Mouse (Mus musculus) monocyte, adult 2 months (primary cell): ENCODE results near the gene Tlr5.

Experiments used
- DNase-seq, 2 experiments: peaks; one replicate each; pipeline ENCODE4 v3.0.0; 2022; ENCODE audit warnings: low spot score in 2 of 2, low read depth in 1 of 2

Tlr5 gene

DNA sequence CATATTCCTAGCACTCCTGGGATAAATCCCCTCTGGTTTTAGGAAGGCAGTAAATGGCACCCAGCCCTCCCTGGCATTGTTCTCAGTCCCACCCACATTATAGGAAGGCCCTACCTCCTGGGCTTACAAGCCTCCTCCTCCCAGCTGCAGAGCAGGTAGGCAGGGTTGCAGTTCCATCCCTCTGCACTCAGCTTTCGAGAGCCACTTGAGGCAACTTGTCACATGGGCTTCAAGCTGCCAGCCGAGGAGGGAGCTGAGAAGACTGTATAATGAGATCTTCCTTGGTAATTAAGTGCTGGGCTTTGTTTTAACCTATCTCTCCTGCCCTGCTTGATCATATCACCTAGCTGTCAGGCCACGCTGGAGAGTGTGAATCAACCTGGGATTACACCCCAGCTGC lies 1.4 kb upstream of the Tlr5 start:
- no peak for DNase-seq

GRCm38 (mm10) chr1:182953667-182954066 lies 921 bp upstream of the Tlr5 start:
- DNase-seq, result peak; percentile 30 to 35

GRCm38 (mm10) chr1:182955047-182955620 lies 546 bp downstream of the Tlr5 start:
- peak in 1 of 2 experiments; percentile 12 for DNase-seq

GRCm38 (mm10) chr1:182956186-182956960 lies 1.8 kb downstream of the Tlr5 start:
- no peak for DNase-seq

DNA sequence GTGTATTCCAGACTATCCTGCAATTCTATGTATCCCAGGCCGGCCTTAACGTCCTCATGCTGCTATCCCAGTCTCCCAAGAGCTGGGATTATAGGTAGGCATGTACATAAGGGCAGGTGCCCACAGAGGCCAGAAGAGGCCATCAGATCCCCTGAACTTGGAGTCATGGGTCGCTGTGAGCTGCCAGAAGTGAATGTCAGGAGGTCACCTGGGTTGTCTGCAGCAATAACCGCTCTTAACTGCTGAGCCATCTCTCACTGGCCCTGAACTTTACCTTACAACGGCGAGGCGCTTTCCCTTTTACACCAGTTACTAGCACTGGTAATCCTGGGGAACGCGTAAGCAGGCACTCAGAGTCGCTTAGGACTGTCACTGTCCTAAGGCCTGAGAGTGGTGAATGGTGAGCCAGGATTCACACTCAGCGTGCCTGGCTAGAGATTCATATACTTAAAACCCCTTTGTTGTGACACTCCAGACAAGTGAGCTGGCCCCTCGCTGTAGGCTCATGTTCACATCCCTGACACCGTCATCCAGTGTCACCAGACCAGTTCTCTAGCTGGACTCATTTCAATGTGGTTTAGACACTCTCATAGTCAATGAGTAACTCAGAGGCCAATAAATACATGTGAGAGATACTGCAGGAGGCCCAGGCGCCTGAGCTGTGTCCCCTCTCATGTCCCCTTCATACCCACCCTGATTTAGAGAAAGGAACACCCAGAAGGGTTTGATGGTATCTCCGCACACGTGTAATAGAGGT lies 2.6 kb downstream of the Tlr5 start:
- no peak for DNase-seq

DNA sequence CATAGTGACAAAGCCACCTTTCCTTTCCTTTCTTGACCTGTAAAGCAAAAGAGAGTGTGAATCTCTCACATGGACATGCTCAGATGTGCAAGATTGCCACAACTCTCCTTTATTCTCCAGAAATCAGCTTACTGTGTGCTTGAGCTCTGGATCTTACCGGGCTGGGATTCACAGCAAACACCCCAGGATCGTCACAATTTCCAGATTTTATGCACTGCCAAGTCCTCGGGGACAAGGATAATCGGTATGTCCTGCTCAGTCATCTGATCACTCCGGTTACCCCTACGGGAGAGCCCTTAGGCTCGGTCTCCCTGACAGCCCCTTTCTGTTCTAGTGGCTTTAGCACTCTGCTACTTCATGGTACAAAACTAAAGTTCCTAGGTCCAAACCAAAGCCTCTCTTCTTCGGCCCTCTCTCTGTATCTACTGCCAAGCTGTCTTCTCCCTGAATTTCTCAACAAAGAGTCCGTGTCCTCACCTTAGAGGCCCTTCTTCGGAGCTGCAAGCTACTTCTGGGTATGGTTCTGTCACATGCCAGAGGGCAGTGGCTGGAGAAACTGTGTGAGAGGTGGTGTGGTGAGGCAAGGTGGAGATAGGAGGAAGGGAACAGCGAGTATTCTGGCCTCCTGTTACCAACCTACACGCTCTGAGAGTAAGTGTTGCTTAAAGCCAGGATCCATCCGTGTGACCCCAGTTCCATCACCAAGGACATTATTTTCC lies 3.4 kb downstream of the Tlr5 start:
- DNase-seq, result no peak

DNA sequence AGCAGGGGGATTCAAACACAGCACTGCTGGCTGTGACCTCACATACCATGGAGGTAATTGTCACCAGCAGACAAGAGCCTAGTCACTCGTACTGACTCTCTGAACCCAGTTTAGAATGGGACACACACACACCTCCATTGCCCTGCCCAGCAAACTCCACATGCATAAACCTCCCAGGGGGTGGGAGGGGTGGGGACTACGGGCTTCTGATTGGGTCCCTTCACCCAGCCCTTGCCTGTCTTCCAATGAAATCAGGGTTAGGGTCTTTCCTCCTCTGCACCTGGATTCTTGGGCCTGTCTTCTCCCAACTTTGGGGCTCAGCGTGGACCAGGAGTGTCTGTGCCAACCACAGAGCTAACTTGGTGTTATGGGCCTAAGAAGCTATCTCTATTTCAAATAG lies 4.2 kb downstream of the Tlr5 start:
- no peak for DNase-seq

DNA sequence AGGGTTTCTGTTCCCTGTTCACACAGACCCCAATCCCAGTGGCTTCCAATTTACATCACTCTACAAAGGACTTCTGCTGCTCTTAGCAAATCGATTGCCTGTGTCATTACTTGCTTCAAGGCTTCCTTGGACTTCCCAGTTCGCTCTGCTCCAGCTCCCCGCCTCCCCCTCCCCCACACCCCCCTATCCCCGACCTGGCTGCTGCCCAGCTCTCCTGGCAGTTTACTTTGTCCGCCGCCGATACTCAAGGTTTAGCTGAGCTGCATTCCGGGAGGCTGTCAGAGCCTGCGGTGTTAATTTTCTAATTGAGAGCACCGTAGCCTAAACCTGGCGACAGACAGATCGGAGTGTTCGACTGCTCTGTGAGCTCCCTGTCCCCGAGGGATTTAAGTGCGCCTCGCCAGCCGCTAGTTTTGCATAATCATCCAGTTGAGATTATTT lies 4.7 kb downstream of the Tlr5 start:
- DNase-seq, result no peak

GRCm38 (mm10) chr1:182959811-182960455 lies 5.3 kb downstream of the Tlr5 start:
- peak; percentile 42 to 70 for DNase-seq

DNA sequence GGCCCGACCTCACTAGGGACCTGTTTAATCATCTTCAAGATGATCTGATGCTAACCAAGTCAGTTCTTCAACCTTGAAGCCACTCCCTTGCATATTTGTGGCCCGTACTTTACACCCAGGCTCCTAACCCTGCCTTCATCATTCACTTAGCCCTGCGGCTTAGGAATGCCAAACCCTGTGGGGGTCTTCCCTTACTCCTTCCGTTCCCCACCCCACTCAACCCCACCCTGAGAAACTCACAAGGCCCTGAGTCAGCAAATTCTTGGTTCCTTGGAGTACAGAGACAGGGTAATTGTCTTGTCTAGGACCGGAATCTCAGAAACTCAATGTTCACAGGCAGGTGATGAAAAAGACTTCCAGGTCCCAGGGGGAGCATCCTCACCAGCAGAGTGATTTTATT lies 6.5 kb downstream of the Tlr5 start:
- DNase-seq, result no peak

DNA sequence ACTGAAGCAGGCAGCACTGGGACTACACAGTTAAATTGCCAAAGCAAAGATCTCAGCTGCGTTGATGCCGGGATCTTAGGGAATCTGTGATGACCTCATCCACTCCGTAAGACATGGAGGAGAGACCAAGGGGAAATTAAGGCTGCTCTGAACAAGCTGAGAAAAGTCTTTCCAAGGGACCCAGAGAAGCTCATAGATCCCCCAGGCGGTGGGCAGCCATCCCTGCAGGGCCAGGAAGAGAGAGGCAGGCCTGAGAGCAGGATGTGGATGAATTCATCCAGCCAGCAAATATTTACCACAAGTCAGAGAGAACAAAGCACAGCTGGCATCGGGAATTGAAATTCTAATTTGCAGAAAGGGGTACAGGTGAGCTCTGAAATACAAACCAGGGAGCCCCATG lies 8.7 kb downstream of the Tlr5 start:
- no peak for DNase-seq

GRCm38 (mm10) chr1:182964855-182965466 lies 10.4 kb downstream of the Tlr5 start:
- DNase-seq, result no peak

DNA sequence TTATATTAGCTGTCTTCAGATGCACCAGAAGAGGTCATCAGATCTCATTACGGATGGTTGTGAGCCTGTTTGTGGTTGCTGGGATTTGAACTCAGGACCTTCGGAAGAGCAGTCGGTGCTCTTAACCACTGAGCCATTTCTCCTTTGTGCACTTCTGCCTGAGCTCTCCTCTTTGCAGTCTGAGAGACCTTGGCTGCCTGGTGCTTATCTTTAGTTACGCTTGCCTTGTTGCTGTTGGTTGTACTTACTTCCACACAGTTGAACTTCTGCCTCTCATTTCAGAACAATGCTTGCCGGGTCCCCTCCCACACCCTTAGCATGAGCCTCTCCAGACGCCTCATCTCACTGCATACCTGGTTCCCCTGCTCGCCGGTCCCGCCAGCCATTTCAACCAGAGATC lies 14.1 kb downstream of the Tlr5 start:
- DNase-seq, result no peak

- DNase-seq, result no peak
Measured at GRCm38 (mm10) chr1:182972240-182972639, 17.7 kb downstream of the Tlr5 start.

DNA sequence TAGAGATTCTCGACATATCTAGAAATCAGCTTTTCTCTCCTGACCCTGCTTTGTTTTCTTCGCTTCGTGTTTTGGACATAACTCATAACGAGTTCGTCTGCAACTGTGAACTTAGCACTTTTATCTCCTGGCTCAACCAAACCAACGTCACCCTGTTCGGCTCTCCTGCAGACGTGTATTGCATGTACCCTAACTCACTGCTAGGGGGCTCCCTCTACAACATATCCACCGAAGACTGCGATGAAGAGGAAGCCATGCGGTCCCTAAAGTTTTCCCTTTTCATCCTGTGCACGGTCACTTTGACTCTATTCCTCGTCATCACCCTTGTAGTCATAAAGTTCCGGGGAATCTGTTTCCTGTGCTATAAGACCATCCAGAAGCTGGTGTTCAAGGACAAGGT lies 20.2 kb downstream of the Tlr5 start:
- DNase-seq, result no peak

GRCm38 (mm10) chr1:182980702-182981101 lies 26.1 kb downstream of the Tlr5 start:
- no peak for DNase-seq

DNA sequence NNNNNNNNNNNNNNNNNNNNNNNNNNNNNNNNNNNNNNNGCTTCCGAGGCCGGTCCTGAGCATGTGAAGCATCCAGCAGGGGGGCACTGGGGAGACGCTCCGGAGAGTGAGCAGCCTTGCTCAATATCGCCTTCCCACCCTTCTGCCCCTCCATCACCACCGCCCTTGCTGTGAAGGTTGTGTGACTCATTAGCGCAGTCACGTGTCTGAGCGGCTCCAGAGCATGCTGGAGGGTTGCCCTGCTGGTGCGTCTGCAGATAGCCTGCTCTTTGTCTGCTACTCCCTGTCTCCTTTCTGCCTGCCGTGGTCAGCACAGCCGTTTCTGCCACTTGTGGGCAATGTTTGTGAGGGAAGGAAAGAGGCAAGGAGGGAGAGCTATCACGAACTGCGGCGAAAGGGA lies 28.4 kb downstream of the Tlr5 start:
- peak; percentile 73 to 81 for DNase-seq

GRCm38 (mm10) chr1:182983496-182984127 lies 29.0 kb downstream of the Tlr5 start:
- no peak for DNase-seq

- DNase-seq, result no peak
Measured at GRCm38 (mm10) chr1:182986243-182986642, 31.7 kb downstream of the Tlr5 start.

- no peak for DNase-seq
Measured at GRCm38 (mm10) chr1:182986750-182987149, 32.2 kb downstream of the Tlr5 start.
